Mouse (Mus musculus): ENCODE measurements around the gene Suox. TPM values are rescaled to one million over a fixed set of nuclear protein-coding genes. Genes with fewer than 3 reads are reported as not detected.
A peak's percentile ranks its signal among the peaks of the same experiment; 100 is the strongest.
"Not testable (repeated sequence)": the region's sequence is repeated elsewhere in the genome, so short reads cannot be mapped to it uniquely, and the experiment has no call there.

Gene Suox
- 10 to 100 TPM; 11.6 to 12.1 TPM for total RNA-seq (2021)

- peak; percentile 81 for DNase-seq
Measured at GRCm38 (mm10) chr10:128673763-128674468, at the start of gene Suox. Gene Suox, minus strand, starts transcription at chr10:128674073.

GRCm38 (mm10) chr10:128715559-128716537, 42.0 kb upstream of the Suox start:
- no peak for DNase-seq

GRCm38 (mm10) chr10:128711318-128711717, 37.4 kb upstream of the Suox start:
- not testable (repeated sequence) for DNase-seq

DNA sequence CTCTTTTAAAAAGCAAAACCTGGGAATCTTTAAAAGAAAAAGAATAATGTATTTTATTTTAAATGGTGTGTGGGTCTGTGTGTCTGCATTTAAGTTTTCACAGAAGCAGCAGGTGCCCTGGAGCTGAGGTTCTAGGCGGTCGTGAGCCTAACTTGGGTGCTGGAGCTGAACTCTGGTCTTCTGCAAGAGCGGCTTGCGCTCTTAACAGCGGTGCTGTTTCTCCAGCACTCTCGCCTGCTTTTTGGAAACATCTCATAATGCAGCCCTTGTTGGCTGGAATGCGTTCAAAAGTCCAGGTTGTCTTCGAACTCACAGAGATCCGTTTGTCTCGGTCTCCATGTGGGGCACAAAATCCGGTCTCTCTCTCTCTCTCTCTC, 31.4 kb upstream of the Suox start:
- DNase-seq: peak; percentile 35

DNA sequence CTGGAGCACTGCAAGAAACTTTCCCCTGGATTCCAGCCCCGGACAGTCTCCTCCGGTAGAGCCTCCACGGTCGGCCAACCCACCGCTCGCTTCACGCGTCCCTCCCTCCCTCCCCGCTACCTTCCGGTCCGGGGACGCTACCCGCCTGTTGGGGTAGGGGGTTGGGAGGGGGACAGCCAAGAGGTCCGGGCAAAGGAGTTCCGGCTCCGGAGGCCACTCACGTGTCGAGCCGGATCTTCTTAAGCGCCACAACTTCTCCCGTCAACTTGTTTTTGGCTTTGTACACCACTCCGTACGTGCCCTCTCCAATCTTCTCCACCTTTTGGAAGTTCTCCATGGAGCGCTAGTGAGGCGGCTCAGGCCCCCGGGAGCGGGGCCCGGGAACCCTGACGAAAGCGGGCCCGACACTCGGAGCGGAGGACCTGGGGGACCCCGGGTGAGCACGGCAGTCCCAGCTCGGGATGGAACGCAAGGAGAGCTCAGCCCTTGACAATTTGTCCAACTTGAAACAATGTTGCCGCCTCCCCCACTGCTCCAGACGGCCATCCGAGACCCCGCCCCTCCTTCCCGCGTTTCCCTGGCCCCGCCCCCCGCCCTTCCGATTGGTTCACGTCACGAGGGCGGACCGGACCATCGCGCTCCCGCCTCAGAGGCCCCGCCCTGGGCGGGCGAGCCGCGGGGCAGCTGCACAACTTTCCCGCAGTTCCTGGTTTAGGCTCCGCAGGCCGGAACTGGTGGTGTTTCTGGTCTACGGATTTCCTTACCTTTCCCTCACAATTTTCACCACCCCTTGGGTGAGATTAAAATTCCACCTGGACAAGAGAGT, 30.8 kb upstream of the Suox start, which contains the start of gene Cdk2:
Cdk2 (minus strand) TSS at position 541 of the 826 bp plus-strand sequence.
- DNase-seq: peak; percentile 95

GRCm38 (mm10) chr10:128703895-128704294, 30.0 kb upstream of the Suox start, which contains the start of gene Pmel:
Gene Pmel, plus strand, starts transcription at chr10:128704195.
- DNase-seq: no peak

DNA sequence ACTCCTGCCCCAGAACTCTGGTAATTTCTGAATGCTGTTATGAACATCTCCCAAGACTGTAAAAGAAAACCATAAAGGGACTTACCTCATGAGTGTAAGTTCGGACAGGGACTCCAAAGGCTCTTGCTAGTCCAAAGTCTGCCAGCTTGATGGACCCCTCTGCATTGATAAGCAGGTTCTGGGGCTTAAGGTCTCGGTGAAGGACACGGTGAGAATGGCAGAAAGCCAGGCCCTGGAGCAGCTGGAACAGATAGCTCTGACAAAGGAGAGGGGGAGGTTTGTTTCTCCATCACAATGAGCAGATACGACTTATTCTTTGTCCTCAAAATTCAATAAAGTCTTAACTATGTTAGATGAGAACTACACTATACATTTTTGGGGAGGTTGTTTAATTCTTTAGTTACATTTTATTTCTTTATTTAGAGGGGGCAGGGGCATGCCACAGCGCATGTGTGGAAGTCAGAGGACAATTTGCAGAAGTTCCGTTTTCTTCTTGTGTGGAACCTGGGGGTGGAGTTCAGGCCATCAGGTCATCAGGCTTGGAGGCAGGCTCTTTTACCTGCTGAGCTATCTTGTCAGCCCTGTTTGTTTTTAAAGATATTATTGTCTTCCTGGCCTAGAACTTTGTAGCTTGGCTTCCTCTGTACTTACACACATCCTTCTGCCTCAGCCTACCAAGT, 28.6 kb upstream of the Suox start:
- no peak for DNase-seq

- DNase-seq: no peak
Measured at GRCm38 (mm10) chr10:128700712-128701111, 26.8 kb upstream of the Suox start.

DNA sequence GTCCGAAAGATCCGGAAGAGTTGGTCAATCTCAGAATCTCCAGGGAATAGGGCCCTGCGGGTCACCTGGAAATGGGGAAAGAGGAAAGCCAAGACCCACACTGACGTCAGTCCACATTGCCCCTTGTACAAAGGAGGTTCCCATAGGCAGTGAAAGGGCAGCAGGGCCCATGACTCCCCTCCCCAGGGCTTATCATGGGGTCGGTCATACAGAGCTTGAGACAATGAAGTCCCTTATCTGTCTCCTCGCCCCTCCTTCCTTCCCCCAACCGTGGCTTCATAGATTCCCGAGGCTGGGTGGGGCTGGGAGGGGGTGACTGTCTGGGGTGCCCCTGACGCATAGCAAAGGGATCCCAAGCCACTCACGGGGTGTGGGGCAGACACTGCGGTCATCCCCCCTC, 25.7 kb upstream of the Suox start:
- no peak for DNase-seq

GRCm38 (mm10) chr10:128699006-128699405, 25.1 kb upstream of the Suox start:
- DNase-seq: no peak

- DNase-seq: no peak
Measured at GRCm38 (mm10) chr10:128697072-128697725, 23.3 kb upstream of the Suox start.

- DNase-seq: peak; percentile 97
Measured at GRCm38 (mm10) chr10:128695992-128696807, 22.3 kb upstream of the Suox start, which contains the start of gene Rab5b. Gene Rab5b, minus strand, starts transcription at chr10:128696264.

DNA sequence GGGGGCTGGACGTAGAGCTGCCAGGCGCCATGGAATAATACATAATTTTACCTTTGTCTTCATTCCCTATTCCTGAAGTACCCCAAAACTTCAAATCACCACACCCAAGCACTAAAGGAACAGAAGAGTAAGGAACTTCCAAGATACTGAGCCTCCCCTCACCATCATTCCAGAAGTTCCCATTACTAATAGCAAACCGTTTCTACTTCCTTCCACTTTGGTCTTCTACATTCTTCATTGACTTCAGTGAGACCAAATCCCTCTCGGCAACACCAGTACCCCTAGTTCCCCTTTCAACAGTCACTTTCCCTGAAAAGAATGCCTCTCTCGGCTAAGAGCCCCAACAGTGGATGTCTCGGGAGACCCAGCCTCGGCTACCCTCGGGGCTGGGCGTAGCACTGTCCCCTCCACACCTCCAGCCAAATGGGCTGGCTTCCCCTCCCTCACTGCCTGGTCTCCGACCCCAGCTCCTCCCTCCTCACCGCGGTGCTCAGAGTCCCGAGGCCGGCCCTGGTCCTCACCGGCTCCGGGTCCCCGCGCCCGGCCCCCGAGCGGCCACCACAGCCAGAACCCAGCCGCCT, 21.6 kb upstream of the Suox start:
- no peak for DNase-seq

GRCm38 (mm10) chr10:128674469-128675008, 666 bp upstream of the Suox start:
- DNase-seq: peak; percentile 19

GRCm38 (mm10) chr10:128671148-128671547, 2.7 kb downstream of the Suox start:
- DNase-seq: no peak

DNA sequence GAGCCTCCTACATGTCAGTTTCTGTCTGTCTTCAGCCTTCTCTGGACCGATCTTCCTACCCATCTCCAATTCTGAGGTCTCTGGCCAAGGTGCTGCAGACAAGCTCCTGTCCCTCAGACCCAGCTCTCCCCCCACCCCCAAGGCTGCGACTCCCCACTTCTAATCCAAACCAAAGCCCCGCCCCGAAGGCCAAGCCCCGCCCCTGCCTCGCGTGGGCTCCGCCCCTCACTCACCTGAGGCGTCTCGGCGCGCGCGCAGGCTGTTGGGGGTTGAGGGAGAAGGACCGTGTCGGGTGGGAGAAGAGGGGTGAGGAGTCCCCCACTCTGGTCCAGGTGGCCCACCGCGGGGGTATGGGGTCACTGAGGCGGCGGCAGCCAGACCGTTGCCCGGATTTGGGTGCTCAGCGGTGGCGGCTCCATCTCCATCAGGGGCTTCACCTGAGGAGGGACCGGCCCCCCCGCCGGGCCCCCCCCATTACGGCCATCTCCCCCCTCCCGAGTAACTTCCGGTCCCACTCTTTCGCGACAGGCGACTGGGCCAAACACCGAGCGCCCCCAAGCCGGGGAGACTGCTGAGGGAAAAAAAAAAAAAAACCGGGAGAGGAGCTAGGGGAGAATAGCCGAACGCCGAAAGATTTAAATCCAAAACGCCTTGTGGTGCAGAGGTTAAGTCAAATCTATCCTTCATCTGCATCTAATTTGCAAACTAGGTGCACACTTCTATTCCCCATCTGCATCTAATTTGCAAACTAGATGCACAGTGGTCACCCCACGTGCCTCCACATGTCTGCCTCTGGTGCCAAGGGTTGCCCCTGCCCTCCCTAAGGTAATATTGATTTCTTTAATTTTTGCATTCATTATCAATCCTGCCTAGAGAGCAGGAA, 4.8 kb downstream of the Suox start:
- peak; percentile 47 for DNase-seq

- DNase-seq: no peak
Measured at GRCm38 (mm10) chr10:128665806-128666205, 8.1 kb downstream of the Suox start.

GRCm38 (mm10) chr10:128665307-128665706, 8.6 kb downstream of the Suox start:
- DNase-seq: no peak

All from heart, postnatal 4 days (tissue).